In genomic region chr17:65870146-65870545, GRCm38 (mm10) we compare ENCODE assay signal across 8 mouse cellular contexts. TPM values are rescaled to one million over a fixed set of nuclear protein-coding genes. Genes with fewer than 3 reads are reported as not detected.
DNase-seq lines count a peak whose midpoint lies in the region; ATAC-seq and TF ChIP-seq lines count a peak whose summit lies in the region.
"Had no signal": no experiment of that assay in that cellular context is flagged by ENCODE, and none has a peak within 500 bp of the region (broad histone marks: within the 10 kb centered on the region; RNA-seq: fewer than 3 reads in every experiment).

No protein-coding gene starts in this region.

- no peaks in the 10 kb centered on the region for H3K27me3 ChIP-seq in embryonic facial prominence, embryonic 11.5 days (ENCODE audit: control insufficient read depth, insufficient read depth, low read length)
- H3K27me3 ChIP-seq in kidney, postnatal 0 days (ENCODE audit: insufficient read depth, low read length): no peaks in the 10 kb centered on the region
- H3K27me3 ChIP-seq: stomach, embryonic 15.5 days had no signal

- ATAC-seq in embryonic facial prominence, embryonic 11.5 days (replicated peaks; ENCODE audit: insufficient number of reproducible peaks, low FRiP score, low TSS enrichment, low read depth): no peak
- ATAC-seq in kidney, postnatal 0 days (replicated peaks; ENCODE audit: low FRiP score, low read depth): 0 out of 2 replicates have a peak, but pooled peaks have one; percentile 14

- no peak overlapping the region for H3K27ac ChIP-seq in embryonic facial prominence, embryonic 11.5 days (replicated peaks; ENCODE audit: low read depth, low read length)
- H3K27ac ChIP-seq in kidney, postnatal 0 days: no peak overlapping the region
- H3K27ac ChIP-seq: stomach, embryonic 15.5 days had no signal

- H3K9ac ChIP-seq in embryonic facial prominence, embryonic 11.5 days (replicated peaks; ENCODE audit: low read length): no peak overlapping the region
- H3K9ac ChIP-seq in kidney, postnatal 0 days (ENCODE audit: low read depth, low read length): no peak overlapping the region
- H3K9ac ChIP-seq: stomach, embryonic 15.5 days had no signal

- no peaks in the 10 kb centered on the region for H3K36me3 ChIP-seq in embryonic facial prominence, embryonic 11.5 days (replicated peaks; ENCODE audit: control insufficient read depth, insufficient read depth, low read depth, low read length)
- 0 out of 2 replicates have a peak, but pooled peaks cover 8% of the 10 kb centered on the region for H3K36me3 ChIP-seq in kidney, postnatal 0 days (ENCODE audit: insufficient read depth, low read length)

- H3K4me1 ChIP-seq in embryonic facial prominence, embryonic 11.5 days (ENCODE audit: control insufficient read depth, insufficient read depth, low read length): peaks cover 2% of the 10 kb centered on the region
- H3K4me1 ChIP-seq in kidney, postnatal 0 days (replicated peaks; ENCODE audit: insufficient read depth, low read length): no peaks in the 10 kb centered on the region

- H3K9me3 ChIP-seq in embryonic facial prominence, embryonic 11.5 days (replicated peaks; ENCODE audit: control insufficient read depth, low read length): no peaks in the 10 kb centered on the region
- no peaks in the 10 kb centered on the region for H3K9me3 ChIP-seq in kidney, postnatal 0 days (replicated peaks; ENCODE audit: low read length)
- H3K9me3 ChIP-seq: stomach, embryonic 15.5 days had no signal

- no peak overlapping the region for H3K4me3 ChIP-seq in embryonic facial prominence, embryonic 11.5 days (ENCODE audit: low read depth, low read length)
- no peak overlapping the region for H3K4me3 ChIP-seq in kidney, postnatal 0 days (replicated peaks; ENCODE audit: low read depth, low read length)
- H3K4me3 ChIP-seq: stomach, embryonic 15.5 days had no signal

- DNase-seq in 3134 (ENCODE audit: extremely low read depth, insufficient read length, low spot score): peak; percentile 55
- DNase-seq in B cell, adult 2 months: peak; percentile 89 to 92
- peak; percentile 80 for DNase-seq in adrenal gland, postnatal 25 days
- peak; percentile 77 for DNase-seq in embryonic facial prominence, embryonic 11.5 days (ENCODE audit: low spot score)
- DNase-seq in kidney, postnatal 0 days (ENCODE audit: low spot score): peak; percentile 85
- DNase-seq in lung, postnatal 10 days: peak; percentile 87
- peak; percentile 75 for DNase-seq in spleen, adult 12 weeks (ENCODE audit: low spot score)

- no peak overlapping the region for H3K4me2 ChIP-seq in embryonic facial prominence, embryonic 11.5 days (ENCODE audit: low read depth, low read length)
- H3K4me2 ChIP-seq in kidney, postnatal 0 days (ENCODE audit: low read length): no peak overlapping the region
- H3K4me2 ChIP-seq: stomach, embryonic 15.5 days had no signal

- WGBS in embryonic facial prominence, embryonic 11.5 days: 39% methylated on average over 4 of the region's 4 CpGs
- 46% methylated on average over 4 of the region's 4 CpGs for WGBS in kidney, postnatal 0 days

- peak; percentile 84 for TF ChIP-seq CTCF in kidney, postnatal 0 days (IDR thresholded peaks at IDR 0.05; ENCODE audit: low read depth)

RNA-seq across cellular contexts. Expression of gene Ralbp1, which starts 15.5 kb away (rescaled TPM):
- 48.4 and 56.4 TPM in 2 replicates for total RNA-seq in adrenal gland, postnatal 25 days (2021)
- polyA plus RNA-seq in embryonic facial prominence, embryonic 11.5 days (2014; fragmentation: Nextera tagmentation; extraction: Ambion mirVana): 47.8 and 48.4 TPM in 2 replicates
- polyA plus RNA-seq in kidney, postnatal 0 days (2015; fragmentation: Nextera tagmentation; extraction: Ambion mirVana): 72.1 and 74.2 TPM in 2 replicates
